Mouse (Mus musculus): ENCODE results near the gene Olfr1357. TPM values are rescaled to one million over a fixed set of nuclear protein-coding genes. Genes with fewer than 3 reads are reported as not detected.
"Not testable (repeated sequence)": the region's sequence is repeated elsewhere in the genome, so short reads cannot be mapped to it uniquely, and the experiment has no call there.

Olfr1357 gene
- not detected for total RNA-seq (2021)
- long read RNA-seq, experiment 1 = 0 reads
- long read RNA-seq, experiment 2 = 0 reads

DNA sequence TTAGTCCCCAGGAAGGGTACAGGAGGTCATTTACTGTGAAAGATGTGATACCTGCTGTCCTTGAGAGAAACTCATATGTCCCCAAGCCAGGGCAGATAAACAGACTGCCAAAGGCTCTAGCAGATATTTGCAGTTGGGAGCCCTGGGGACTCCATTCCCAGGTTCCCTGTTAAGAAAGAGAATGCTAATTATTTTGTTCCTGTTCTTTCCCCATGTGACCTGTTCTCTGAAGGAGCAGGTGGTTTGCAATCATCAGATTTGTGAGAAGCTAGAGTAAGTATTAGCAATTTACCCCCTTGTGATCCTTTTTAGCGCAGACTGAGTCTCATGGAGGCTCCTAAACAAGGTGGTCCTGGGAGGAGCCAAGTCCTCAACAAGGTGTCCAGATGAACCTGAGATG, at the start of gene Olfr1357:
Gene Olfr1357, minus strand, starts transcription at position 101 of the 400 bp plus-strand sequence.
- no peak for DNase-seq

DNA sequence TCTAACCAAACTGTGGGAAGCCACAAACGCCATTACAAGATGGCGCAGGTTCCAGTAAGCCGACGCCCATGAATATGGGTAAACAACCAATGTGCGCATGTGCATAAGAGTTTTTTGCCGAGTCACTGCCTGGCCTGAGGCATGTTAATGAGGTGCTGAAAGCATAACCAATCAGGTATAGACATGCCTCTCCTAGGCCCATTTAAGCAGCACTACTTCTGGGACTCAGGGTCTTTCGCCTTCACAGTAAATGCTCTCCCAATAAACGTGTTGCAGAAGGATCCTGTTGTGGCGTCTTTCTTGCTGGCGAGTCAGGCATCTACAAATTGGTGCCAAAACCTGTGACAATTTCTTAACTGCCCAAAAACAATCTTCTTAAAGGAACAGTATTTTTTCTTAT, 48.8 kb upstream of the Olfr1357 start:
- DNase-seq = not testable (repeated sequence)

GRCm38 (mm10) chr10:78664546-78664945, 46.7 kb upstream of the Olfr1357 start:
- DNase-seq = no peak

DNA sequence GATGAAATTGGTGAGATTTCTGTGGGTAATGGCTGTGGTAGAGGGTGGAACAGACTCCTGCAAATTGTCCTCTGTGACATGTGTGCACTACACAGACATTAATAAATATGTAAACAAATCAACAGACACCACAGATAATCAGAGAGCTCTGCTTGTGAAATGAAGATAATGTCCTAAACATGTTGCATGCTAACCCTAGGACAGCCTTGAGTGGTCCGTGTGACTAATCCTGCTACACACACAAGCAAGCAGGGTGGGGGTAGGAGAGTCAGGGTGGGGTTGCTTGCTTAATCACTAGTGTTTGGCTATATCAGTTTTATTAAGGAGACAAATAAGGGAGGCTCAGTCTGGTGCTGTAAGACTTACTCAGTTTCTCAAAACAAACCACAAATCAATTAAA, 43.3 kb upstream of the Olfr1357 start:
- no peak for DNase-seq

DNA sequence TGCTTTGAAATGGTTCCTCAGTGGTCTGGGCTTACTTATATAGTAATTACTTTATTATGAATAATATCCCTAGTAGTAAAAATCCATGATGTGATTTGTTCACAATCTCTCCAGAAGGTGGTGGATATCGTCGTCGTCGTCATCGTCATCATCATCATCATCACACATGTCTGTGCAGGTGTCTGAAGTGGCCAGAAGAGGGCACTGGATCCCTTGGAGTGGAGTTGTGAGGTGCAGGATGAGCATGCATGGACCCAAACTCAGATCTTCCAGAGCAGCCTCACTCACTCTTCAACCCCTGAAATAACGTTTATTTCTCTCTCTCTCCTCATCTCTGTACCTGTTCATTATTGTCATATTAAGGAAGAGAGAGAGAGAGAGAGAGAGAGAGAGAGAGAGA, 14.4 kb upstream of the Olfr1357 start:
- peak; percentile 6 to 11 for DNase-seq

- DNase-seq = no peak
These were observed 12.3 kb upstream of the Olfr1357 start for GRCm38 (mm10) chr10:78630194-78630593.

GRCm38 (mm10) chr10:78623143-78623542, 5.3 kb upstream of the Olfr1357 start:
- not testable (repeated sequence) for DNase-seq

DNA sequence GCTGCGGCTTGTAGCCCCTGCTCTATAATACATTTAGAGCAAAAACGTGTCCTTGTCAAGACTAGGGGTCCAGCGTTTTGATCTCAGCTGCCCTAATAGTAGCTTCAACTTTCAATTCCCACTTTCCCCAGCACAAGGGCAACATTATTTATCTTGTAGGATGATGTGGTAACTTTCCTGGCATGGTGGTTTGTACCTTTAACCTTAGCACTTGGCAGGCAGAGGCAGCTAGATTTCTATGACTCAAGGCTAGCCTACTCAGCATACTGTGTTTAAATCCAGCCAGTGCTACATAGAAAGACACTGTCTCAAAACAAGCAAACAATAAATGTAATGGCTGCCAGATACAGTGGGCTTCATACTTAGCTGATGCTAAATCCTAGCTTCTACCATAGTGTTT, 10.3 kb downstream of the Olfr1357 start:
- DNase-seq = peak; percentile 18 to 19

GRCm38 (mm10) chr10:78605080-78605479, 12.8 kb downstream of the Olfr1357 start:
- DNase-seq = peak; percentile 21 to 44

DNA sequence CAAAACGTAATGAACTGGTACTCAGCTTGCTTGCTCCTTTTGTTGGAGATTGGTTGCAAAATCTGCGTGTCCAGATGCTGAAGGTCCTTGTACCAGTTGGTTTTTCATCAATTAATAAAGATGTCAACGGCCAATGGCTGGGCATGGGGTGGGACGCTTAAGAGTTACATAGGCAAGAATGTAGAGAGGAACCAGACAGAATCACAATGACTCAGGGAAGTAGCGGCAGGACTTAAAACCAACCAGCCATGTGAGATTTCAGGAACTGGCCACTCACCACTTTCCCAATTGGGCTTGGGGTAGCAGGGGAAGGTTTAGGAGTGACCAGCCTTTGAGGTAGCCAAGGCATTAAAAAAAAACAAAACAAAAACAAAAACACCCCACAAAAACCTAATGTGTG, 18.0 kb downstream of the Olfr1357 start:
- no peak for DNase-seq

DNA sequence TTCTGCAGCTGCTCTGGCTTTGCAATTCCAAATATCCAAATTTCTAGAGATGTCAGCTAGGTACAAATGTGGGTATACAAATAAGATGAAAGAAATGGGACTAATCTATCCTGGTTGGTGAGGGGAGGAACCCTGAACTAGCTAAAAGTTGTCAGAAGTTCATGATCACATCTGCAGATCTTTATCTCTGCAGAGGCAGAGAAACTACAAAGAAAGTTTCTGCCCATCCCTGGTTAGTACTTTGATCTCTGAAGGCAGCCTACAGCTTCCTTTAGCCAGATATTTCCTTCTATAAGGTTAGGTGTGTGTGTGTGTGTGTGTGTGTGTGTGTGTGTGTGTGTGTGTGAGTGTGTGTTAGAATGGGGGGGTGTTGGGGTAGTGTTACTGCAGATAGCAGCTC, 23.3 kb downstream of the Olfr1357 start:
- no peak for DNase-seq

DNA sequence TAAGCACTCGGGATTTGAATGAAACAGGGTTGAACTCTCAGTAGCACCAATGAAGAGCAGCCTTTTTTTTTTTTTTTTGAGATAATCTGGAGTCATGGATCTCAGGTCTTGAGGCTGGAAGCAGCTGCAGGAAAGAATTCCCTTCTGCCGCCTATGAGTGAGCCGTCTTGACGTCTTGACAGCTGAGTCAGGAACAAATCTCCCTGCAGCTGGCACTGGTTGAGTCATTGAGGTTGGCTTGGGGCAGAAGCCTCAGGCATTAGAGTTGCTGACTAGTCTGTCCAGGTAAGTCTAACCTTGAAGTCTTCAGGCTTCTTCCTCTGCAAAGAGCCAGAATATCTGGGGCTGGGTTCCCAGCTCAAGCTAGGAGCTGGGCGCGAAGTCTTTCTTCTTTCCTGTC, 23.7 kb downstream of the Olfr1357 start:
- DNase-seq = peak in 1 of 2 experiments; percentile 13

- no peak for DNase-seq
These were observed 24.1 kb downstream of the Olfr1357 start for GRCm38 (mm10) chr10:78593736-78594135.

DNA sequence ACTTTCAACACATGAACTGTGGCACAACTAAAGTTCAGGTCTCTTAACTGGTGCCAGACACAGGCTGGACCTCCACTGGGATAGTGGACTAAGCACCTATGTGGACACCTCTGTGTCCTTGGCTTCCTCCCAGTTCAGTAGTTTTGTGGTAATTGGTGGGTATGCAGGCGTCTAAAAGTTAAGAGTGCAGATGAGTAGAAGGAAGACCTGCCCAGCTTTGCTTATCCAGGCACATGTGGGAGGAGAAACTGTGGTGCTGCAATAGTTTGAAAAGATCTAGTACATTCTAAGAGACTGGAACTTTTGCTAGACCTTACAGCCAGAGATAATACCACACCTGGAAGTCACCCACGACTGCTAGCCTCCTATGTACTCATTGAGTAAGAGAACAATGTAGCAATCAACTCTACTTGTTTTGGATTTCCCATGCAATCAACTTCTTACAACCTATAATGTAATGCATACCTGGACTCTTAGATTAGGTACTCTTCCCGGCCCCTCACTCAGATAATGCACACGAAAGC, 25.0 kb downstream of the Olfr1357 start:
- DNase-seq = no peak

GRCm38 (mm10) chr10:78591406-78592328, 26.2 kb downstream of the Olfr1357 start, which contains the start of gene Syde1:
Gene Syde1, minus strand, starts transcription at chr10:78591964.
- peak; percentile 58 to 76 for DNase-seq

DNA sequence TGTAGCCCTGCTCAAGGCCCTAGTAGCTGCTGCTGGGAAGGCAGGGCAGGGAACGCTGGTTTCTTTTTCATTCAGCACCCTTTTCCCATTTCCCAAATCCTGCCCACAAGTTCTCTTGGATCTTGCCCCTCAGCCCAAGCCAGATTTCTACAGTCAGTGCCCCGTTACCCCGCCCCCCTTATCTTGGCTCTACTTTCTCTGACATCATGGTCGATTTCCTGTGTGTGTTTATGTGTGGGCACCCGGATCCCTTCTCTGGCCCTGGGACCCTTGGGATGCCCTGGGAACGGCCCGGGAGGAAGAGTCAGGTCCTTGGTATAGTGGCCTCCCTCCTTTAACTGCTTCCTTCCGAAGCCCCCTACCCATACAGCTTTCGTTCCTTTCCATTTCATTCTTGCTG, 27.1 kb downstream of the Olfr1357 start:
- peak; percentile 36 to 61 for DNase-seq

GRCm38 (mm10) chr10:78589901-78590300, 28.0 kb downstream of the Olfr1357 start:
- no peak for DNase-seq

- DNase-seq = no peak
These were observed 28.6 kb downstream of the Olfr1357 start for GRCm38 (mm10) chr10:78589291-78589690.

DNA sequence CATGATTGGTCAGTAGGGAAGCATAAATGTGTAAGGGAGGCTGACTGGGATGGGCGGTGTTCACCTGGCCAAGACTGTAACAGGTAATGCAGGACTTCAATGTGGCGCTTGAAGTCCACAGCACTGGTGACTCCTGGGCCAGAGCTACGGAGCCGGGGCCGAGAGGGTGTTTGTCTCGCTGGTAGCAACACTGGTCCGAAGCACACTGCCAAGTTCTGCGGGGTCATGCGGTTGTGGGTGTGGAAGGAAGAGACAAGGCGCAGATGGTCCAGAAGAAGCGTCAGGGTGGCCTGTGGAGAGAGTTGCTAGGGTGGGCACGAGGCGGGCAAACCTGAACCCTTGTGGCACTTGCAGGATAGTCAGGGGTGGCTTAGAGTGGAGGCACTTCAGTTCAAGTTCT, 31.8 kb downstream of the Olfr1357 start:
- DNase-seq = no peak

DNA sequence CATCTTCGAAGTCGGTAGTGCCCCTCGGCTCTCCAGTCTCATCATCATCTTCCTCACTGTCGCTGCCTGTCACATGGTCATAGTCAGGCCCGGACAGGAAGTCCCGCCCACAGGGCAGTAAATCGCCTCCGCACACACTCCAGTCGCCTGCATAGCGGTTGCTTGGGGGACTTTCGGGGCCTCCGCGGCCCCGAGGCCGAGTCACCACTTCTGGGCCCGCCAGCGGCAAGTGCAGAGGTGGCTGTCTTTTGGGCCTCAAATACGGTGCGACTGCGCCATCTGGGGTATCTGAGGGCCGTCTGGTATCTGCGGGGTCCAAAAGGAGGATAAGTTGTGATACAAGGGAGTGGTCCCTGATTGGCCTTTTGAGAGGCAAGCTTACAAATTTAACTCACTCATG, 32.3 kb downstream of the Olfr1357 start:
- no peak for DNase-seq

- DNase-seq = no peak
These were observed 32.9 kb downstream of the Olfr1357 start for GRCm38 (mm10) chr10:78584996-78585395.

DNA sequence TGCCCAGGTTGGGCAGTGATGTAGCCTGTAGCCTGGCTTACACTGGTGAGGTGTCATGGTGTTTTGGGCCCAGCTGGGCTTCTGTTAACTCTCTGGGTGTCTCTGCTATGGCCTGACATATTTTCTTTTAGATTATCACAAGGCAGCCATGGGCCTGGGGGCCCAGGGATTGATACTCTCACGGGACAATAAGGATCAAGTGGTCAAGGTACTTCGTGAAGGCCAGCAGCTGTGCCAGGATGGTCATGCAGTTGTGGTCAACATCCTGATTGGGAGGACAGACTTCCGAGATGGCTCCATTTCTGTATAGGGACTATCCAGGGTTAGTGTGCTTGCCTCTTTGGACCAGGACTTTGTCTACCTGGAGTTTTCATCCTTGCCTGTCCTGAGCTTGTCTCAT, 33.9 kb downstream of the Olfr1357 start:
- DNase-seq = no peak

DNA sequence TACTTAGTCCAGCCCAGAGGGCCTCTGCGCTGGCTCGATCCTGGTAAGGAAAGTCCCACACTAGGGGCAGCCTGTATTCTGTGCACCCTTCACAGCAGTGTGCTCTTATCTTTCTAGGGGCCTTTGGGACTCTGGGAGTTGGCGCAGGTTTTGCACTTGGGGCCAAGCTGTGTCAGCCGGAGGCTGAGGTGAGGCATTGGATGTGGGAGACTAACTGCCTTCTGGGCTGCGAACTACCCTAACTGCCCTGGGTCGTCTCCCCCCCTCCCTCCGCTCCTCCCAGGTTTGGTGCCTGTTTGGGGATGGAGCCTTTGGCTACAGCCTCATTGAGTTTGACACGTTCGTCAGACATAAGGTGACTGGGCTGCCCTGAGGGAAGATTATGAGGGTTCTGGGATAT, 34.5 kb downstream of the Olfr1357 start:
- DNase-seq = no peak

DNA sequence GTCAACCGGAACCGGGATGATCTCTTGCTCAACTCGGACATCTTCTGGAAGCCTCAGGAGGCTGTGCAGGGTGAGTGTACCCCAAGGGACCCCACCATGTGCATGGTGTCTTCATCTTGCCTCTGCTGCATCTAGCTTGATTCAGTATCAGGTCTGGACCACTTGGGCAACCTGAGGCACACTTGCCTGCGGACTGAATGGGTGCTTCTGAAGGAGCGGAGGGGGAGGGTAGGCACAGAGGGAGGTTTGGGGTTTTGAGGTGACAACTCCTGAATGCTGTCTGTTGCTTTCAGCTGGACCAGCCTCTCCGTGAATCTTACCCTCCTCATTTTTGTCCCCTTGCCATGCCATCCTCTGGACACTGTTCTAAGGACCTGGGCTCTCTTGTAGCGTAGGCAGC, 36.8 kb downstream of the Olfr1357 start:
- no peak for DNase-seq
